Mouse (Mus musculus) adrenal gland (tissue): ENCODE results near the gene Chrna5.
"Not testable (repeated sequence)": the region's sequence is repeated elsewhere in the genome, so short reads cannot be mapped to it uniquely, and the experiment has no call there.

Experiments
- intact Hi-C: fragments of 180-260 bp; cut with DNase I; formaldehyde crosslinking; loops from one replicate; pipeline ENCODE4 v1.15.1; 2025
- long read RNA-seq, 2 experiments: library from polyadenylated mRNA; unstranded; transcript quantifications; one replicate each; pipeline ENCODE4 v2.0.0; 2020; ENCODE audit warnings: borderline replicate concordance in 1 of 2; ENCODE audit not compliant: insufficient replicate concordance in 1 of 2

Gene Chrna5
- long read RNA-seq, experiment 1, result 0 reads
- long read RNA-seq, experiment 2, result 0 reads

DNA sequence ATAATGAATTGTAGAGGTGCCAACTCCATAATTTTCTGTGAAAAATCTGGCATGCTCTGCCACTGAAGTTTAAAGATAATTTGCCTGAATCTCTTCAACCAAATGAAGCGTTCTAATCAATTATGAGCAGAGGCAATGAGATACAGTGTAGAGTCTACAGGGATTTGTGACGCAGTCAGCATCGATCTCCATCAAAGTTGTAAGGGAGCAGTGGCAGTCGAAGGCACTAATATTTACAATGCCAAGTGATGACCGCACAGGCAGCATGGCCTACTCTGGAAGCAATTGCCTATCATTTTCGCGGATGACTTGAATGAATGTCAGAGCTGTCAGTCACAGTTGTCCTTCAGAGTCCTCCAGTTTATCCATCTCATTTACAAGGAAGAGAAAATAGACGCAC is at the start of gene Chrna5:
Gene Chrna5 (plus strand): TSS at position 207 of the 400 bp plus-strand sequence.
- intact Hi-C loops, result no loop called here

DNA sequence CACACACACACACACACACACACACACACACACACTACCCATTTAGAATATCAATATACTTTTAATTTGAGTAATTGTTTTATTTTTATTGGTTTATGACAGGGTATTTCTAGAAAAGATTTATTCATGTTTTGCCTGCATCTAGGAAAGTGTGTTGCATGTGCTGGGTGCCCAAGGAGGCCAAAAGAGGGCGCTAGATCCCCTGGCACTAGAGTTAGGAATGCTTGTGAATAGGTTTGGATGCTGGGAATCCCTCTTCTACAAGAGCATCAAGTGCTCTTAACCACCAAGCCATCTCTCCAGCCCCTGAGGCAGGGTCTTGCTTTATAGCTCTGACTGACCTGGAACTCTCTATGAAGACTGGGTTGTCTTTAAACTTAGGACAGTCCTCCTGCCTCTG is 48.9 kb upstream of the Chrna5 start:
- intact Hi-C loops, result no loop called here

DNA sequence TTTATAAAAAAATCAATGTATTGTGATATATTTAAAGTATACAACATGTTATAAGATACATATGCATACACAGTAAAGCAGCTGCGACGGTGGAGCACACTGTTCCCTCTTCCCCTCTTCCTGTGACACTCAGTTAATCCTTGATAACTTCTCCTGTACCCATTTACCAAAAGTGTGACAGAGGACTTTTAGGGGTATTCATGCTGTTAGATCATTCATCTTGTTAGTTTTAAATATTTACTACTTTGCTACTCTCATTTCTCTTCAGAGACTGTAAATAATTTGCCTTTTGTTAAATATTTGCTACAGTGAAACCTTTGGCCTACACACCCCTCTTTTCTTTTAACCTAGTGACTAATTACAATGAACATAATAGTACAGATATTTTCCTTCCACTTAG is 48.3 kb upstream of the Chrna5 start:
- intact Hi-C loops, result no loop called here

DNA sequence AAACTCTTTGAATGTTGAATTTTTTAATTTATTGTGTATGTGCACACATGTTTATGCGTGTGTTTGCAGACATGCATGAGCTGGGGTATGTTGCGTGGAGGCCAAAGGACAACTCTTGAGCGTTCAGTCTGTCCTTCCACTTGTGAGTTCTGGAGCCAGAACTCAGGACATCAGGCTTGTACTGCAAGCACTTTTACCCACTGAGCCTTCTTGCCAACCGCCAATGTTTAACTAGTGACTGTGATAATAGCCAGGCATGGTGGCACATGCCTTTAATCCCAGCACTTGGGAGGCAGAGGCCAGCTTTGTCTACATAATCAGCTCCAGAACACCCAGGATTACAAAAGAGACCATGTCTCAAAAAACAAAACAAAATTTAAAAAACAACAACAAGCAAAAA is 38.6 kb upstream of the Chrna5 start:
- intact Hi-C loops, result no loop called here

DNA sequence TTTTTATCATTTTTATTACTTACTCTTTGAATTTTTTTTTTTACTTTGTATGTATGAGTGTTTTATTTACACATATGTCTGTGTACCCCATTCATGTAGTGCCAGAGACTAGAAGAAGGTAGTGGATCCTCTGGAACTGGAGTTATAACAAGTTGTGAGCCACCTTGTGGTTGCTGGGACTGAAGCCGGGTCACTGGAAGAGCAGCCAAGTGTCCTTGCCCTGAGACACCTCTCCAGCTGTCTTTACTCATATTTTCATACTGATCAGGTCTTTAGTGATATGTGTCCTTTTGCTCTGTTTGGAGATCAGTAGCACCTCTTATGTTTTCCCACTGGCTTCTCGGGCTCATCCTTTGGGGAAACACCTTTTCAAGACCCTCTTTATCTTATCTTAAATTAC is 36.2 kb upstream of the Chrna5 start:
- intact Hi-C loops, result no loop called here

DNA sequence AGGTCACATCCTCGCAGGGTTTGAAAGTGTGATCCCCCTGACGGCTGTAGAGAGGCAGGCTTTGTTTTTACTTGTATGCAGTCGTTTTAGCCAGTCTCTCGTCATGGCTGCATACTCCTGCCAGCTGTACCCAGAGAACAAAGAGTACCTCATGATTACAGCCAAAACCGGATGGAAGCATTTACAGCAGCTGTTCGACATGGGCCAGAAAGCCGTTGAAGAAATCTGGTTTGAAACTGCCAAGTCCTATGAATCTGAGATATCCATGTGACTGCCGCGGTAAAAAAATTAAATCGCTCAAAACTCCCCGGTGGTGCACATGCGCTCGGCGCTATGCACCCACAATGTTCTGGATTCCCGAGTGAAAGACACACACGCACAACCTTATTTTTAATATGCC is 34.4 kb upstream of the Chrna5 start:
- intact Hi-C loops, result no loop called here

DNA sequence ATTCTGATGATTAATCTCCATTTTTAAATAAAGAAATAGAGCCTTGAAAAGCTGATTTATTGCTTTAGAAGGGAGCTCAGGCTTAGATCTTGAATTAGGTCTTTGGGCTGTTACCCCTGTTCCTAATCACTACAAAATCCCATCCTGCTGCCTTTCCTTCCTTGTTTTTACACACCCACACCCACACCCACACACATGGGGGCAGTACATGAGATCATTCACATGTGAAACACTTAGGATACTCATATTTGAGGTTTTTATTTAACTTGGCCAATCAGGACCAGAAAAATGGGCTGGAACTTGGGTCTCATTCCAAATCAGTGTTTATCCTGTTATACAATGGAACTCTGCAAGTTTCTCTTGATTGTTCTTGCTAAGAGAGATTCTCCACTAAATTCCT is 31.2 kb upstream of the Chrna5 start:
- intact Hi-C loops, result no loop called here

DNA sequence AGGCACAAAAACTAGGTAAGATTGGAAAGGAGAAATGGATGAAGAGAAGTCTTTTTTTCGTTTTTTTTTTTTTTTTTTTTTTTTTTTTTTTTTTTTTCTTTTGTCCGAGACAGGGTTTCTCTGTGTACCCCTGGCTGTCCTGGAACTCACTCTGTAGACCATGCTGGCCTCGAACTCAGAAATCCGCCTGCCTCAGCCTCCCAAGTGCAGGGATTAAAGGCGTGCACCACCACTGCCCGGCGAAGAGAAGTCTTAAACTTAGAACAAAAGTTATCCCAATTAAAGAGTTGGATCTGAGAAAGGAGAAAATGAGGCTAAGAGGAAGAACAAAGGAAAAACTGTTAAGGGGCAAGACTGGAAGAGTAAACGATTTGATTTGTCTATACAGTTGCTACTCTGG is 30.5 kb upstream of the Chrna5 start:
- intact Hi-C loops, result not testable (repeated sequence)

DNA sequence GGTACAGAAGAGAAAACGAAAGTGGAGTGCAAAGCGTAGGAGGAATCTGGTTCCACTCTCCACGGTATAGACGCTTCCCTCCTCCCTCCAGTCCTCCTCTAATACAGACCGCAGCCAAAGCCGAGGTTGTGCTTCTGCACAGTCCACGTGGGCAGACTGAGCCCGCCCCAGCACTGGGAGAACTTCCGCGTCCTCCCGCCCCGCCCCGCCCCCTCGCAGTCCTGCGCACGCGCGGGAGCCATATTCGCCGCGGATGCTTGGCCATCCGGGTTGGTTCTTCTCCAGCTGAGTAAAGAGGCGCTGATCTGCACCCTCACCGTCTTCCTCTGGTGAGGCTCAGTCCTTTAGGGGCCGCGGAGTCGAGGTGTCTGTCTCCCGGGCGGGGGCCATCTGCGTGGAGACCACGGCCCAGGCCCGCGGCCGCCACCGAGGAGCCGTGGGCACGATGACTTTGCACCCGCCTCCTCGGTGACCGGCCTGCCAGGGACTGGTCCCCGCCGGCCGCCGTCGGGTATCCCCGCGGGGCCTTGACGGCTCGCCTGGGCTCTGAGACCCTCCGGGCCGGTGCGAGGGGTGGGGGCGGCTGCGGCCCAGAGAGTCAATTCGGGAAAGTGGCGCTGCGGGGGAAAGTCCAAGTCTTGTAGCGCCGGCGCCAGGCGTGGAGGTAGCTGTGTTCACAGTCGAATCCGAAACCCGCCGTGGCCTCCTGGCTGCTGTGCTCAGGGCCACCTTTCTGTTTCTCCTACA is 29.9 kb upstream of the Chrna5 start, which contains the start of the genes Psma4 and AY074887:
Gene Psma4 (plus strand): TSS at position 216 of the 747 bp plus-strand sequence.
Gene AY074887 (minus strand): TSS at position 424 of the 747 bp plus-strand sequence.
- intact Hi-C loops, result no loop called here

DNA sequence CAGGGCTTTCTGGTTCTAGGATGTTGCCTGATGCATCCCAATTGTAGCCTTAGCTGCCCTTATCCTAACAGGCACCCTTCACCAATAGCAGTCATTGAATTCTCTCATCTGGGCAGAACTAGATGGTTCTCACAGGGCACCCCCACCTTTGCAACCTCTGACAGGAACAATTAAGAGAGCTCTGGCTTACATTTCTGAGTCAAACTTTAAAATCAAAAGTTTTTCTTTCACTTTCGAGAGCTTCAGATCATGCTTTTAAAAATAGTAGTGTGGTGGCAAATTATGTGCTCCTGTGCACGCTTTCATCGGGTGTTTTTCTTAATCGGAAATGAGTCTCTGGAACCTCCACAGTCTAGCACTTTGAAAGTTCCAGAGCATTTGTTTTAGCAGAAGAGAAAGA is 19.6 kb upstream of the Chrna5 start:
- intact Hi-C loops, result no loop called here

DNA sequence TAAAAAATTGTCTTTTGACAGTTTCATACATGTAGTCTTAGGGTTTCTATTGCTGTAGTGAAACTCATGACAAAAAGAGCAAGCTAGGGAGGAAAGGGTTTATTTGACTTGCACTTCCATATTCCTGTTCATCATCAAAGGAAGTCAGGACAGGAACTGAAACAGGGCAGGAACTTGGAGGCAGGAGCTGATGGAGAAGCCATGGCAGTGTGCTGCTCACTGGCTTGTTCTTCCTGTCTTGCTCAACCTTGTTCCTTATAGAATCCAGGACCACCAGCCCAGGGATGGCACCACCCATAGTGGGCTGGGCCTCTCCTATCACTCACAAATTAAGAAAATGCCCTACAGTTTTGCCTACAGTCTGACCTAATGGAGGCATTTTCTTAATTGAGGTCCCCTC is 17.0 kb upstream of the Chrna5 start:
- intact Hi-C loops, result no loop called here

DNA sequence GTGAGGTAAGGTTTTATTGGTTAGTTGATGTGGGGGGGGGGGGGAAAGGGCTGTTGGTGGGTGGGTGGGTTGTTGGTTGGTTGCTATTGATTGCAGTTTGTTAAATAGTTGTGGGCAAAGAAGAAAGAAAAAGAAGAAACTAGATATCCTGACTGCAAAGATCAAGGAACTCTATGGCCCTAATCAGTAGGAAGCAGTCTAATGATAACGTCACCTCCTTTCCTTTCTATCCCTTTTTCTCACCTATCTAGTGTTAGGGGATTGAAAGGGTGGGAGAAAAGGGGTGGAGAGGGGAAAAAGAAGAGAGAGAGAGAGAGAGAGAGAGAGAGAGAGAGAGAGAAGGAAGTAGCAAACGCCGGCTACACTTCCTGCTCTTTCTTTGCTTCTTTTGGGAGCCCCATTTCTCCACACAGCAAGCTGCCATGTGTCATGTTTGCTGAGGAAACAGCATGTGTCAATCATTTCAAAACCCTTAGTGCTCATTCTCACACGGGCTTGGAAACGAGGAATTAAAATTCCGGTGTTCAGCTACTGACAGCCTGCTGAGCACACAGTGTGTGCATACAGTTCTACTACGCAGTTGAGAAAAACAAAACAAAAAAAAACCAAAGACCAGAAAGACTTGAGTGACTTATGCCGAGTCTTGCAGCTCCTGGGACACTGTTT is 10.6 kb upstream of the Chrna5 start:
- intact Hi-C loops, result no loop called here

DNA sequence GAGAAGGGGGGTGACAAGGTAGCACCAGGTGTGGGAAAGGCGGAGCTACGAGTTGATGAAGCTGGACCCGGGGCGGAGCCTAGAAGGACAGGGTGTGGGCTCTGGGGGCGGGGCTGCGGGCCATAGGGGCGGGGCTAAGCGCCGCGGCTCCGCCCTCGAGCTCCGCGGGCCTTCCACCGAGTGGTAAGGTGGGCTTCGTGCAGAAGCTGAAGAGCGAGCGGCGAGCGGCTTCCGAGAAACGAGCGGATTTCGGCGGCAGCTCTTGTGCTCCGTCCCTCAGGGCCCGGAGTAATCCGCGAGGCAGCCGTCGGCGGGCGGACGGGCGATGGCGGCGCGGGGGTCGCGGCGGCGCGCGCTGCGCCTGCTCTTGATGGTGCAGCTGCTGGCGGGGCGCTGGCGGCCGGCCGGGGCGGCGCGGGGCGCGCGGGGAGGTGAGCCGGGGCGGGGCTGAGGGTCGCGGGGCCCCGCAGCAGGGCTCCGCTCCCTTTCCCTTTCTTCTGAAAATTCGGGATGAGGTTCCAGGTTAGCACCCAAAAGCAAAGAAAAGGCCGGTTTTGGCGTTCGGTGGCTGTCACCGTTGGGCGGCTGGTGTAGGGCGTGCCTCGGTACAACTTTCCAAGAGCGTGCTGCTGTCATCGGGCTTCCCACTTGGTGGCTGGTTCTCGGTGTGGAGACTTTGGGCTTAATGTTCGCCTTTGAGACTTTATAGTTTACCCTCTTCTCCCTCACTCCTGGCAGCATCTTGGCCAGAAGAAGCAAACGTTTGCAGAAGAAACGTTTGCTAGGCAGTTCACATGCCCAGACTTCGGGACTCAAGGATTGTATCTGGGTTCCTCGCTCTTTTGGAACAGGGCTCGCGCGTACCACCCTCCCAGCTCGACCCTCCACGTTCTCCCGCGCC is 861 bp downstream of the Chrna5 start:
- intact Hi-C loops, result no loop called here

DNA sequence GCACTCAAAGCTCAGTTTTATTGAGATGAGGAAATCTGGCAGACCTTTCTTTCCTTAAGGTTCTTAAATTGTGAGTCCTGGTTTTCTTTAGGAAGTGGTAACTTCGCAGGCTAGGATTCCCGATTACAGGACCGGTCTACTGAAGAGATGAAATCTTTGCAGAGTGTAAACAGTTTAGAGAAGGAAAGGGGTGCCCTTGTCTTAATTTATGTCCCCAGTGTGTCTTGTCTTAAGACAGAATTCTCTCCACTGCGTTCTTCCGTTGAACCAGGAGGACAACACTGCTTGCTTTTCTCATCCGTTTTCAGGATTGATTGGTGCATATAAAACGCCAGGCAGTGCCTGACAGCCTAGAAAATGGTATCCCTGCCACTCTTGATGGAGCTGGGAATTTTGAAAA is 1.7 kb downstream of the Chrna5 start:
- intact Hi-C loops, result no loop called here

DNA sequence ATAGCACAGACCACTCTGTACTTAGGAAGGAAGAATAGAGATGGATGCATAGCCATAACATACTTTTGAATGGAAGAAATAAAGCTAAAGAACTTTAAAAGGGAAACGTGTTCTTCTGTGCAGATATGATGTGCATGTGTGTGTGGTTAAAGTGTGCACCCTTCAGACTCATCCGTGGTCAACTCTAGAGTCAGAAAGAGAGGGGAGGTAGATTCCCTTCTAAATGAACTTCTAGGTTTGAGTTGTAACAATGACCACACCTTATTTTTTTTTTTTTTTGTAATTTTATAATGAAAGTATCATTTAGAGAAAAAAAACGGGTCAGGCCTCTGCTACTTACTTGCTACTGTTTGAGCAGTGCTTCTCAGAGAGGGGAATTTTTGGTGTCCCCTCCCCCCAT is 9.7 kb downstream of the Chrna5 start:
- intact Hi-C loops, result no loop called here

DNA sequence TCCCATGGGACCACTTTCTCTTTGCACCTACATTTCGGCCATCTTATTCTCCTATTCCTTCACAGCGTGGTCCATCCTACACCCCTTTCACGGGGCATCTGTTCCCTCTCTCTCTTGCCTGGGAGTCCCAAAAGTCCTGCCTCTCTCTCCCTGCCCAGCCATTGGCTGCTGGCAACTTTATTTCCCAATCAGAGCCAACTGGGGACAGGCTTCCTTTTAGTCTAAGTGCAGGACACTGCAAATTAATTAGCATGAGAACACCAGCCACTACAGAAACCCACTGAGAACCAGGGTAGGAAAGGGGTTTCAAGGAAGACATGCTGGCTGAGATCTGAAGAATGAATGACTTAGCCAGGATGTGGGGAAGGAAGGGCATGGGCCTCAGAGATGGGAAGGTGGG is 13.7 kb downstream of the Chrna5 start:
- intact Hi-C loops, result no loop called here

DNA sequence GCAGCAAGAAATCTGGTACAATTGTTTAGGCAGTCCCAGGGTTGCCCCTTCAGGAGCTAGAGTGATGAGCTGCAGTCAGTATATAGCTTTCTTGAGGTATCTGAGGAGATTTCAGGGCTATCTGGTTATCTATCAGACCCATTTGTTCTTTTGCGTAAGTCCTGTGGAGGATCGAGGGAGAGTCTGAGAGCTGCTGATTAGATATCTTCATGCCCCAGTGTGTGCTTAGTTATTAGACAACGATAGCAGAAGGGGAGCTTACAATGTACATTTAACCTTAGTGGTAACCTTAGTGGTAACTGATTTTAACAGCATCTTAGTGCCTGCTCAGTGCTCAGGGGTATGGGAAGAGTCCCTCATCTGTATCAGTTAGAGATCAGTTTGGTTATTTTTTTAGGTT is 15.0 kb downstream of the Chrna5 start:
- intact Hi-C loops, result no loop called here

DNA sequence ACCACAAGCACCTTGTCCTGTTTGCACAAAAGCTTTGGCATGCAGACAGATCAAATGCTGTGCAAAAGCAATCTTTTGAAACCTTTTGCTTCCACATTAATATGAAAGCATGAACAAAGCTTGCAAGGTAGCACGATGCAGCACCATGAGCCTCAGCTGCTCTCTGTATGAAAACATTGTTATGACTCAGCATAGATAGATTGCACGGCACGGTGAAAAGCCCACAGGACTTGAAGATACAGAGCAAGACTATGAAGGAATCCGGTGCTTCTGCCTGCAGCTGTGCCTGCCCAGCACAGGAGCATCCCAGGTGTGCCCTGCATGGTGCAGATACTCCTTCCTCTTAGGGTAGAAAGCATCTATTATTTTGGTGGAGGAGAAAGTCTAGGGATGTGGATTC is 22.9 kb downstream of the Chrna5 start:
- intact Hi-C loops, result no loop called here

DNA sequence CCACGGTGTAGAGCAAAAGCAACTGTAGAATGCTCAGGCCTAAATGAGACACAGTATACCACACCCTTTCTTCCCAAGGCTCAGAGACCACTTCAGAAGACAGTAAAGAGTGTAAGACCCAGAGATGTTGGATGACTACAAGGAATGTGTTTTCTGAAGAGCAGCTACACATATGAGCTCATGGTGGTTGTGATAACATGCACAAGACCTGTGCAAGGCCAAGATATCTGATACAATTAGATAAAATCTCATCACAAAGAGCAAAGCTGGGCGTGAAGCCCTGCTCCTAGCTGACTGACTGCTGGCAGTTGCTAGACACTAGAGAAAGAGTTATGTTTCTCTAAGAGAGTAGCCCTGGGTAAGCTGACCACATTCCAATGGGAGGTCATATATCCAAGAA is 29.0 kb downstream of the Chrna5 start:
- intact Hi-C loops, result no loop called here

DNA sequence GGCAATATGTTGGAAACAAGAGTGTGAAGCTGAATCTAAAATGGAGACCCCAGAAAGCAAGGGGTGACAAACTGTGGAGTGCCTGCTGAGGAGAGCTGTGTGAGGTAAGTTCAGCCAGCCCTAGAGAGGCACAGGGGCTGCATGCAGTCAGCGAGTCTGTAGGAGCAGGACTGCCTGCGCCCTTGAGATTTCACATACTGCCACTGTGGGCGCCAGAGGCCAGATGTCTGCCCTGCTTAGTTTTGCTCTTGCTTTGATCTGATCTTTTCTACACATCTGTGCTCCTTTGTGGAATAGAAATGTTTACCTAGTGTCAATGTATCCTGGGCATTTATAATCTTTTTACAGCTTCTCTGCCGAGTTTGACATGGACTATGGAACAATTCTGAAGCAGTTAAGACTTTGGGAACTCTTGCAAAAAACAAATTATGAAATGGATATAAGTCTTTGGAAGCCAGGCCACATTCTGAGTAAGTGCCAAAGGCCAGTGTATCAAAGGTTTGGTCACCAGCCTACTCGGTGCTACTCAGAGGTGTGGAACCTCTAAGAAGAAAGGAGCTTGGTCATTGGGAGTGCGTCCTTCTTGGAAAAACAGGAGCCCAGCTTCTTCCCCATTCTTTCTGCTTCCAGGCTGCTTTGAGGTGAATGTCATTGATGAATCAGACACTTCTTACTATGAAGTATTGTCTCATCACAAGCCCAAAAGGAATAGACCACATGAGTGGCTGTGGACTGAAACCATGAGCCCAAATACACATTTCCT is 30.1 kb downstream of the Chrna5 start:
- intact Hi-C loops, result no loop called here

DNA sequence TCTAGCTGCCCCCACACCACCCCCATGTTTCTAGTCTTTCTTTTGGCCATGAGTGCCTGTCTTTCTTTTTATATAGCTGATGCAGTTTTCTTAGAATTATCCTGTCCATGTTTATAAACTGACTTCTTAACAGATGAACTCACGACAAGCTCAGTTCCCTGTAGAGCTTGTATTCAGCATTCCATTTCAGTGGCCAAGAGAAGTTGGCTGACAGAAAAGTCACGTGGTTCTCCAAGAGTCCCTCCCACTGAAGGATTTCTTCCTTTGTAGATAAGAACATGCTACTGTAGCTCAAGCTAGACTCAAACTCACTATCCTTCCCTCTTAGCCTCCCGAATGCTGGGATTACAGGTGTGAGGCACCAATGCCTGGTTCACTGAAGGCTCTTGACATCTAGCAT is 36.2 kb downstream of the Chrna5 start:
- intact Hi-C loops, result no loop called here
